Mouse (Mus musculus) heart, adult 2 months (tissue): ENCODE measurements around the gene Sorl1. TPM values are rescaled to one million over a fixed set of nuclear protein-coding genes. Genes with fewer than 3 reads are reported as not detected.

Experiments
- DNase-seq, 2 experiments: peaks; one replicate each; pipeline ENCODE4 v3.0.0; 2021
- H3K27ac ChIP-seq: fragments of 200-600 bp; 2 replicates; pipeline ENCODE4 v1.8.1; 2022
- H3K27me3 ChIP-seq: fragments of 200-500 bp; 2 replicates; pipeline ENCODE4 v1.6.1; 2012; ENCODE audit warnings: mild to moderate bottlenecking, low read length, inconsistent platforms, mixed read lengths; ENCODE audit not compliant: control insufficient read depth, insufficient read depth
- H3K36me3 ChIP-seq: fragments of 200-500 bp; 2 replicates; pipeline ENCODE4 v1.6.1; 2012; ENCODE audit warnings: low read length, inconsistent platforms; ENCODE audit not compliant: control insufficient read depth, insufficient read depth
- H3K4me1 ChIP-seq: fragments of 200-500 bp; 2 replicates; pipeline ENCODE4 v1.6.1; 2011; ENCODE audit warnings: low read length; ENCODE audit not compliant: control insufficient read depth, insufficient read depth
- H3K4me3 ChIP-seq: fragments of 200-600 bp; 2 replicates; pipeline ENCODE4 v1.8.1; 2022
- H3K79me2 ChIP-seq: fragments of 200-500 bp; replicated peaks from 2 replicates; pipeline ENCODE4 v1.6.1; 2012; ENCODE audit warnings: mild to moderate bottlenecking, inconsistent platforms, low read length, moderate library complexity, mixed read lengths; ENCODE audit not compliant: control insufficient read depth, insufficient read depth
- H3K9ac ChIP-seq: fragments of 200-500 bp; 2 replicates; pipeline ENCODE4 v1.6.1; 2012; ENCODE audit warnings: low read depth, mild to moderate bottlenecking, control low read depth, inconsistent platforms, low read length, mixed read lengths
- CTCF ChIP-seq: fragments of 200-600 bp; IDR thresholded peaks from 2 replicates; pipeline ENCODE4 v1.8.1; 2022; ENCODE audit warnings: antibody characterized with exemption, mild to moderate bottlenecking, moderate library complexity
- EP300 ChIP-seq: fragments of 200-500 bp; IDR thresholded peaks from 2 replicates; pipeline ENCODE4 v1.6.1; 2011; ENCODE audit warnings: low read depth, low read length, control low read depth; ENCODE audit not compliant: insufficient read depth
- POLR2A ChIP-seq: fragments of 200-500 bp; IDR thresholded peaks from 2 replicates; pipeline ENCODE4 v1.6.1; 2011; ENCODE audit warnings: mild to moderate bottlenecking, low read depth, low read length, control low read depth; ENCODE audit not compliant: insufficient read depth
- WGBS: fragments of 180-500 bp; shearing (Covaris S2); methylation state at CpG from one replicate; pipeline ENCODE4 v1.1.7; 2018; 5-methylcytosine and 5-hydroxymethylcytosine counted together
- intact Hi-C: fragments of 180-260 bp; cut with DNase I; formaldehyde crosslinking; loops from one replicate; pipeline ENCODE4 v1.15.1; 2025
- polyA plus RNA-seq: library from polyadenylated mRNA; depleted of rRNA; stranded (reverse); fragments of >200 nt; gene quantifications from 2 replicates; pipeline ENCODE4 v1.2.3, GENCODE M21; 2012
- total RNA-seq, 2 experiments: library from RNA; stranded (reverse); gene quantifications; 2 replicates each; pipeline ENCODE4 v1.2.3; 2021

Gene Sorl1
- total and polyA plus RNA-seq, 3 experiments: 13.4 to 16.0 (median 14.1) TPM

DNA sequence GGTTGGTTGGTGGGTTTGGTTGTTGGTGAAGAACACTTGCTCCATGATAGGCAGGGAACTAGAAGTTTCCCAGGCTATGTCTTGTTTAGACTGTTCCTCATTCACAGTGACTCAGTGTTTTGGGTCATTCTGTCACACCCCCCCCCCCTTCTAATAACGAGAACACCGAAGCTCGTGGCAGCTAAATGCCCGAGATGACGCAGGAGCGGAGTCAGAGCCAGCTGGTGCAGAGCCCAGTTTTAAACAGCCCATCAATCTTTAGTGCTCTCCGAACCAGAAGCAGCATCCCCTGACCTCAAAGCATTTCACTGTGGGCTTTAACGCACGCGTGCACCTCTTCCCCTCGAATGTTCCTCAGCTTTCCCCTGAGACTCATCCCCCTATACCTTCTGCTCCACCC is 29.3 kb downstream of the Sorl1 start:
- Histone ChIP-seq H3K79me2 (no peaks in the 10 kb centered on the region), H3K27ac (no peak overlapping the region), H3K4me3 (no peak overlapping the region), H3K36me3 (no peaks in the 10 kb centered on the region), H3K4me1 (no peaks in the 10 kb centered on the region), H3K9ac (no peak overlapping the region), H3K27me3 (no peaks in the 10 kb centered on the region)
- intact Hi-C loops: no loop called here
- DNase-seq: peak; percentile 52 to 58
- 54% methylated on average over 11 of the region's 11 CpGs for WGBS
- TF ChIP-seq EP300: no peak
- no peak for TF ChIP-seq POLR2A
- no peak for TF ChIP-seq CTCF

DNA sequence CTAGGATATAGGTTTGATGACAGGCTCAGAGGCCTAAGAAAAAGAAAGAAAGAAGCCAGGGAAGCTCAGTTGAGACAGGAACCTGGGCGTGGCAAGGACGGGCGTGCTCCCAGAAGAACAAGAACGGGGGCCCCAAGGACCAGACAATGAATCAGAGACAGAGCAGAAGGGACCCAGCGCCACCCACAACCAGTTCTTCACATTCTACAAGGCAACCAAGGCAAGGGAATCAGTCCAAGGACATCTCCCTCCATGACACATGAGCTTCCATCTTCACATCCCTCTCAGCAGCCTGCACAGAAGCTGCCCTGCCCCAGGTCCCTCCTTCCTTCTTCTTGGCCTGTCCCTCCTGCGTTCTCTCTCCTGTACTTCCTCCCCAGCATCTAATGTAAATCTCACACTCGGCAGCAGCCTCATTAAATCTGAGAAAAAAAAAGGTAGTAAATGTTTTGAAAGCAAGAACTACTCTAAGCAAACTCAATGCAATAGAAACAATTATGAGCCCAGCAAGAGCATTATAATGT is 30.0 kb downstream of the Sorl1 start:
- Histone ChIP-seq H3K9ac (no peak overlapping the region), H3K4me3 (no peak overlapping the region), H3K27ac (no peak overlapping the region), H3K79me2 (no peaks in the 10 kb centered on the region), H3K4me1 (no peaks in the 10 kb centered on the region), H3K27me3 (no peaks in the 10 kb centered on the region), H3K36me3 (no peaks in the 10 kb centered on the region)
- TF ChIP-seq EP300: no peak
- no peak for TF ChIP-seq CTCF
- no peak for TF ChIP-seq POLR2A
- intact Hi-C loops: no loop called here
- 87% methylated on average over 7 of the region's 7 CpGs for WGBS
- DNase-seq: no peak

- H3K79me2 ChIP-seq: no peaks in the 10 kb centered on the region
- intact Hi-C loops: no loop called here
- no peak for DNase-seq
- no peak for TF ChIP-seq CTCF
- TF ChIP-seq POLR2A: no peak
- no peak for TF ChIP-seq EP300
- no peaks in the 10 kb centered on the region for H3K36me3 ChIP-seq
- no peak overlapping the region for H3K27ac ChIP-seq
- no peak overlapping the region for H3K9ac ChIP-seq
- 88% methylated on average over 2 of the region's 2 CpGs for WGBS
- H3K4me1 ChIP-seq: no peaks in the 10 kb centered on the region
- no peak overlapping the region for H3K4me3 ChIP-seq
- no peaks in the 10 kb centered on the region for H3K27me3 ChIP-seq
Measured at GRCm38 (mm10) chr9:42092749-42093148, 31.3 kb downstream of the Sorl1 start.

DNA sequence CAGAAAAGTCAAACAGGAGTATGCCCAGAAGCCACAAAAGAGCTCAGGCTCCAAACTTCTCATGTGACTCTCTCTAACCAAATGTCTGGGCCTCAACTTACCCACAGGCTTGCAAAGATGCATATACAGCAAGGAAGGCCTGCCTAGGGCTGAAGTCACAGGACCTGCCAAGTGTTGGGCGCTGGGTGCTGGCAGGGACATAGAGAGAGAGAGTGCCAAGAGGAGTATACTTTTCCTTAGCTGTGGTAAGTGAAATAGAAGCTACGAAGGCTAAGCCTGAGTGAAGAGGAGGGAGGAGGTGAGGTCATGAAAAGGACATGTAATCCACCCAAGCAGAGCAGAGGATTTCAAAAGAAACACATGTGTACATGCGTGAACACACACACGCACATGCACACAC is 32.5 kb downstream of the Sorl1 start:
- TF ChIP-seq CTCF: no peak
- TF ChIP-seq POLR2A: no peak
- no peak for TF ChIP-seq EP300
- no peak overlapping the region for H3K4me3 ChIP-seq
- H3K9ac ChIP-seq: no peak overlapping the region
- H3K27me3 ChIP-seq: no peaks in the 10 kb centered on the region
- no peaks in the 10 kb centered on the region for H3K79me2 ChIP-seq
- H3K36me3 ChIP-seq: no peaks in the 10 kb centered on the region
- no peaks in the 10 kb centered on the region for H3K4me1 ChIP-seq
- intact Hi-C loops: no loop called here
- H3K27ac ChIP-seq: no peak overlapping the region
- DNase-seq: no peak
- WGBS: 90% methylated on average over 4 of the region's 4 CpGs

DNA sequence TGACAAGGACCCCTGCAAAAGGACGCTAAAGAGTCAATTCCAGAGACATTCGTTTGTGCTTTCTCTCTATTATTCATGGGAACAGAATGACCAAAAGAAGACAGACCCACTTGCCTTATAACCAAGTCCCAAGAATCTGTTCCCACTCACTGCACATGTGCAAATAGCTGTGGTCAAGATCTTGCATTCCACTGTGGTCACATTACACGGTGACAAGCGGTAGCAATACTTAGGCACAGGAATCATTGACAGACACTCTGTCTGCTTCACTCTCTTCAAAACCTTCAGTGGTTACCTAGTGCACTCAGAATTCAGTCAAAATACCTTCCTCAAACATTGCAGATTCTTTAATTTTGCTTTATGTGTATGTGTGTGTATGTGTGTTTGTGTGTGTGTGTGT is 36.2 kb downstream of the Sorl1 start:
- no peak overlapping the region for H3K27ac ChIP-seq
- 76% methylated on average over 4 of the region's 4 CpGs for WGBS
- intact Hi-C loops: no loop called here
- H3K4me1 ChIP-seq: no peaks in the 10 kb centered on the region
- H3K79me2 ChIP-seq: no peaks in the 10 kb centered on the region
- no peak for DNase-seq
- no peak overlapping the region for H3K4me3 ChIP-seq
- H3K9ac ChIP-seq: no peak overlapping the region
- no peaks in the 10 kb centered on the region for H3K36me3 ChIP-seq
- TF ChIP-seq CTCF (no peak), EP300 (no peak), POLR2A (no peak)
- no peaks in the 10 kb centered on the region for H3K27me3 ChIP-seq

DNA sequence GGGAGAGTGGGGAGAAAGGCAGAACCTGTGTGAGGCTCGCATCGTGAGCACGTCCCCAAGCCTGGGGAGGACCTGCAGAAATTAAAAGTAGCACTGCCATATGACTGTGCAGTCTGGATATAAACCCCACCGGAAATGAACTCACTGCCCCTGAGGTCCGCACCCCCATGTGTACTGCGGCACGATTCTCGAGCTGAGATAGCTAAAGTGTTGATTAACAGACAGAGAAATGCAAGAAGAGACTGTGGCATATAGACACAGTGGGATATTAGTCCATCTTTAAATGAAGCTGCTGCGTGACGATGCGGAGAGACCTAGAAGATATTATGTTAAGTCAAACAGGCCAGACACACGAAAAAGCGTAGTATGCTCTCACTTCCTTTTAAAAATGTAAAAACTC is 38.1 kb downstream of the Sorl1 start:
- DNase-seq: no peak
- Histone ChIP-seq H3K79me2 (no peaks in the 10 kb centered on the region), H3K27ac (no peak overlapping the region), H3K4me1 (no peaks in the 10 kb centered on the region), H3K4me3 (no peak overlapping the region), H3K36me3 (no peaks in the 10 kb centered on the region), H3K9ac (no peak overlapping the region), H3K27me3 (no peaks in the 10 kb centered on the region)
- TF ChIP-seq POLR2A (no peak), CTCF (no peak), EP300 (no peak)
- intact Hi-C loops: no loop called here
- 89% methylated on average over 13 of the region's 13 CpGs for WGBS
